Mouse (Mus musculus) limb, embryonic 14.5 days (tissue): ENCODE measurements around the gene Gm20721. TPM values are rescaled to one million over a fixed set of nuclear protein-coding genes. Genes with fewer than 3 reads are reported as not detected.

Experiments used
- ATAC-seq: fragments of 200-750 bp; cut with Nextera tagmentation; 2 replicates; pipeline ENCODE4 v1.8.0; 2017; ENCODE audit warnings: low read depth, moderate number of reproducible peaks, moderate TSS enrichment; ENCODE audit not compliant: low FRiP score
- DNase-seq: peaks from one replicate; pipeline ENCODE4 v3.0.0-alpha.2; 2015; ENCODE audit warnings: low spot score
- H3K27ac ChIP-seq: fragments of 300-500 bp; sonication (generic); replicated peaks from 2 replicates; pipeline ENCODE4 v1.5.1; 2014; ENCODE audit warnings: low read depth, mild to moderate bottlenecking, low read length, moderate library complexity, mixed read lengths
- H3K27me3 ChIP-seq: fragments of 300-500 bp; sonication (generic); 2 replicates; pipeline ENCODE4 v1.6.1; 2014; ENCODE audit warnings: low read length, mixed read lengths; ENCODE audit not compliant: control insufficient read depth, insufficient read depth
- H3K36me3 ChIP-seq: fragments of 300-500 bp; sonication (generic); 2 replicates; pipeline ENCODE4 v1.6.1; 2014; ENCODE audit warnings: mild to moderate bottlenecking, low read length, moderate library complexity, mixed read lengths; ENCODE audit not compliant: control insufficient read depth, insufficient read depth
- H3K4me1 ChIP-seq: fragments of 300-500 bp; sonication (generic); 2 replicates; pipeline ENCODE4 v1.6.1; 2014; ENCODE audit warnings: antibody characterized with exemption, low read length, mixed read lengths; ENCODE audit not compliant: control insufficient read depth, insufficient read depth
- H3K4me2 ChIP-seq: fragments of 300-500 bp; sonication (generic); replicated peaks from 2 replicates; pipeline ENCODE4 v1.6.1; 2014; ENCODE audit warnings: low read depth, mild to moderate bottlenecking, low read length, moderate library complexity; ENCODE audit not compliant: severe bottlenecking
- H3K4me3 ChIP-seq: fragments of 300-500 bp; sonication (generic); replicated peaks from 2 replicates; pipeline ENCODE4 v1.5.1; 2014; ENCODE audit warnings: low read length
- H3K9ac ChIP-seq: fragments of 300-500 bp; sonication (generic); 2 replicates; pipeline ENCODE4 v1.6.1; 2014; ENCODE audit warnings: mild to moderate bottlenecking, low read depth, low read length, moderate library complexity; ENCODE audit not compliant: severe bottlenecking
- H3K9me3 ChIP-seq: fragments of 300-500 bp; sonication (generic); 2 replicates; pipeline ENCODE4 v1.6.1; 2016; ENCODE audit warnings: low read length; ENCODE audit not compliant: control insufficient read depth
- POLR2A ChIP-seq: fragments of 200-500 bp; IDR thresholded peaks from 2 replicates; pipeline ENCODE4 v1.8.0; 2012; ENCODE audit warnings: inconsistent platforms, mild to moderate bottlenecking, moderate library complexity, borderline replicate concordance; ENCODE audit not compliant: insufficient read depth, insufficient read length; ENCODE audit errors: extremely low read depth
- WGBS: fragments of 180-500 bp; shearing (Covaris S2); extraction: QIAGEN DNeasy Blood & Tissue Kit; methylation state at CpG from one replicate; pipeline ENCODE4 v1.1.7; 2014; 5-methylcytosine and 5-hydroxymethylcytosine counted together
- polyA plus RNA-seq, 2 experiments: library from polyadenylated mRNA; depleted of rRNA in 1 of 2; stranded (reverse) in 1 of 2; unstranded in 1 of 2; fragments of >200 nt; fragmentation: Nextera tagmentation in 1 of 2; extraction: Ambion mirVana in 1 of 2; gene quantifications; 2 replicates each; pipeline versions ENCODE4 v1.2.1 to v1.2.3; 2012 to 2014

Gene Gm20721
- polyA plus RNA-seq, 2 experiments = 0.65 to 13.4 TPM

DNA sequence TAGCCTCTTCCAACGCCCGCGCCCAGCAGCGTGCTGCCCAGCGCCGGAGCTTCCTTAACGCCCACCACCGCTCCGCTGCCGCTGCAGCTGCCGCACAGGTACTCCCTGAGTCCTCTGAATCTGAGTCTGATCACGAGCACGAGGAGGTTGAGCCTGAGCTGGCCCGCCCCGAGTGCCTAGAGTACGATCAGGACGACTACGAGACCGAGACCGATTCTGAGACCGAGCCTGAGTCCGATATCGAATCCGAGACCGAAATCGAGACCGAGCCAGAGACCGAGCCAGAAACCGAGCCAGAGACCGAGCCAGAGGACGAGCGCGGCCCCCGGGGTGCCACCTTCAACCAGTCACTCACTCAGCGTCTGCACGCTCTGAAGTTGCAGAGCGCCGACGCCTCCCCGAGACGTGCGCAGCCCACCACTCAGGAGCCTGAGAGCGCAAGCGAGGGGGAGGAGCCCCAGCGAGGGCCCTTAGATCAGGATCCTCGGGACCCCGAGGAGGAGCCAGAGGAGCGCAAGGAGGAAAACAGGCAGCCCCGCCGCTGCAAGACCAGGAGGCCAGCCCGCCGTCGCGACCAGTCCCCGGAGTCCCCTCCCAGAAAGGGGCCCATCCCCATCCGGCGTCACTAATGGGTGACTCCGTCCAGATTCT is 61.6 kb downstream of the Gm20721 start:
- Histone ChIP-seq H3K27ac (peak overlapping the region; percentile 70; the same call in 1 of the 2 replicates), H3K4me2 (peak overlapping the region; percentile 49), H3K9ac (peak overlapping the region; percentile 48), H3K27me3 (peaks cover 30% of the 10 kb centered on the region), H3K36me3 (peaks cover 82% of the 10 kb centered on the region), H3K9me3 (peaks cover 33% of the 10 kb centered on the region), H3K4me3 (peak overlapping the region; percentile 42), H3K4me1 (no peaks in the 10 kb centered on the region)
- DNase-seq = peak; percentile 40
- TF ChIP-seq POLR2A = no peak
- WGBS = 64% methylated on average over 48 of the region's 58 CpGs
- ATAC-seq = peak; percentile 70

DNA sequence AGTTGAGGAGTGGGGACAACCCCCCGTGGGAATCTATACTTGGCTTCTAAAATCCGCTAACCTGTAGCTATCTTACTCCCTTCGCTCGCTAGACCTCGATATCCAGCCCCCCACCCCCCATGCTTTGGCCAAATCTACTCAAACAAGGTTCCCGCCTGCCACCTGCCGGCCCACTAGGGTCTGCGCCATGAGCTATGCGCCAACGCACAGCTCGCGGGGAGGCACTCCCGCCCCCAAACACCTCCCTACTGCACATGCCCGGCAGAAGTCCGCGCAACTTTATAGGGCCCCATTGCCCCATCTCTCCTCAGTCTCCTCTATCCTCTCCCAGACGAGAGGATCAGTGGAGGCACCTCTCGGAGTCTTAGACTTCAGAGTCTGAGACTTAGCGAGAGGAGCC is 62.5 kb downstream of the Gm20721 start, which contains the start of gene Gnas:
Gene Gnas (plus strand): TSS at position 310 of the 400 bp plus-strand sequence.
- H3K27me3 ChIP-seq = peaks cover 30% of the 10 kb centered on the region
- peak within 1 kb of the TSS; percentile 49 for H3K4me2 ChIP-seq
- peak within 1 kb of the TSS; percentile 70; the same call in 1 of the 2 replicates for H3K27ac ChIP-seq
- ATAC-seq (peak; percentile 41), DNase-seq (peak; percentile 80)
- peaks cover 33% of the 10 kb centered on the region for H3K9me3 ChIP-seq
- H3K36me3 ChIP-seq = peaks cover 86% of the 10 kb centered on the region
- peak within 1 kb of the TSS; percentile 42 for H3K4me3 ChIP-seq
- H3K4me1 ChIP-seq = no peaks in the 10 kb centered on the region
- WGBS = 60% methylated on average over 19 of the region's 19 CpGs
- no peak for TF ChIP-seq POLR2A
- peak within 1 kb of the TSS; percentile 48 for H3K9ac ChIP-seq

DNA sequence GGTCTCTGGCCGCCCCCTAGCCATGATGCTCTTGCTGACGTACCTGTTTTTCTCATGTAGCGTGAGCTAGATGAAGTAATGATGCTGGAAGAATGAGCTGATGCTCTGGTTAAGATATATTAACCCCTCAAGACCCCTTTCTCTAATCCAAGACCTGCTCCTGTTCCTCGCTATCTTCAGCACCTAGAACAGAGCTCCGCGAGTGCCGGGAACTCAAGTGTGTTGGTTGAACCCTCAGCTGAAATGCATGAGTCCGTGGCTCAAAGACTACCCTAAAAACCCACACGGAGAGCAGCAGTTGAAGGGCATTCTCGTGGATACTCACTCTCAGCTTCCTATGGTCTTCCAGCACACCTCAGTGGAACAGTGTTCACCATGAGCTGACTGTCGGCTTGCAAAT is 63.2 kb downstream of the Gm20721 start:
- ATAC-seq = no peak
- peak overlapping the region; percentile 49 for H3K4me2 ChIP-seq
- no peak for TF ChIP-seq POLR2A
- WGBS = 46% methylated on average over 11 of the region's 11 CpGs
- peaks cover 33% of the 10 kb centered on the region for H3K9me3 ChIP-seq
- no peak overlapping the region for H3K27ac ChIP-seq
- H3K4me1 ChIP-seq = no peaks in the 10 kb centered on the region
- no peak for DNase-seq
- H3K36me3 ChIP-seq = peaks cover 81% of the 10 kb centered on the region
- peak overlapping the region; percentile 42 for H3K4me3 ChIP-seq
- H3K9ac ChIP-seq = no peak overlapping the region
- H3K27me3 ChIP-seq = peaks cover 24% of the 10 kb centered on the region

Other genes starting within 250 kb of the Gm20721 start
- 136 and 177 TPM in 2 replicates for gene Npepl1, start 236.4 kb downstream of the Gm20721 start, polyA plus RNA-seq (2012; rRNA removed)
- gene Npepl1, start 236.4 kb downstream of the Gm20721 start, polyA plus RNA-seq (2014; fragmentation: Nextera tagmentation; extraction: Ambion mirVana) = 72.4 and 76.9 TPM in 2 replicates
- 2,875 and 2,934 TPM in 2 replicates for gene Gnas, start 62.4 kb downstream of the Gm20721 start, polyA plus RNA-seq (2012; rRNA removed)
- 2,366 and 2,381 TPM in 2 replicates for gene Gnas, start 62.4 kb downstream of the Gm20721 start, polyA plus RNA-seq (2014; fragmentation: Nextera tagmentation; extraction: Ambion mirVana)
- 118 and 132 TPM in 2 replicates for gene Nelfcd, start 69.1 kb upstream of the Gm20721 start, polyA plus RNA-seq (2012; rRNA removed)
- 109 and 119 TPM in 2 replicates for gene Nelfcd, start 69.1 kb upstream of the Gm20721 start, polyA plus RNA-seq (2014; fragmentation: Nextera tagmentation; extraction: Ambion mirVana)
- gene Ctsz, start 92.3 kb upstream of the Gm20721 start, polyA plus RNA-seq (2012; rRNA removed) = 201 and 206 TPM in 2 replicates
- 218 and 221 TPM in 2 replicates for gene Ctsz, start 92.3 kb upstream of the Gm20721 start, polyA plus RNA-seq (2014; fragmentation: Nextera tagmentation; extraction: Ambion mirVana)
- gene Tubb1, start 104.0 kb upstream of the Gm20721 start, polyA plus RNA-seq (2012; rRNA removed) = 1.3 and 2.7 TPM in 2 replicates
- gene Tubb1, start 104.0 kb upstream of the Gm20721 start, polyA plus RNA-seq (2014; fragmentation: Nextera tagmentation; extraction: Ambion mirVana) = 1.5 and 1.8 TPM in 2 replicates
- gene Atp5e, start 117.4 kb upstream of the Gm20721 start, polyA plus RNA-seq (2012; rRNA removed) = 296 and 431 TPM in 2 replicates
- 878 and 889 TPM in 2 replicates for gene Atp5e, start 117.4 kb upstream of the Gm20721 start, polyA plus RNA-seq (2014; fragmentation: Nextera tagmentation; extraction: Ambion mirVana)
- gene Prelid3b, start 126.4 kb upstream of the Gm20721 start, polyA plus RNA-seq (2012; rRNA removed) = 74.0 and 89.5 TPM in 2 replicates
- 108 and 112 TPM in 2 replicates for gene Prelid3b, start 126.4 kb upstream of the Gm20721 start, polyA plus RNA-seq (2014; fragmentation: Nextera tagmentation; extraction: Ambion mirVana)